Mouse (Mus musculus): Measurements from ENCODE around the gene Med29.
A peak's percentile ranks its signal among the peaks of the same experiment; 100 is the strongest.

The Med29 gene

DNA sequence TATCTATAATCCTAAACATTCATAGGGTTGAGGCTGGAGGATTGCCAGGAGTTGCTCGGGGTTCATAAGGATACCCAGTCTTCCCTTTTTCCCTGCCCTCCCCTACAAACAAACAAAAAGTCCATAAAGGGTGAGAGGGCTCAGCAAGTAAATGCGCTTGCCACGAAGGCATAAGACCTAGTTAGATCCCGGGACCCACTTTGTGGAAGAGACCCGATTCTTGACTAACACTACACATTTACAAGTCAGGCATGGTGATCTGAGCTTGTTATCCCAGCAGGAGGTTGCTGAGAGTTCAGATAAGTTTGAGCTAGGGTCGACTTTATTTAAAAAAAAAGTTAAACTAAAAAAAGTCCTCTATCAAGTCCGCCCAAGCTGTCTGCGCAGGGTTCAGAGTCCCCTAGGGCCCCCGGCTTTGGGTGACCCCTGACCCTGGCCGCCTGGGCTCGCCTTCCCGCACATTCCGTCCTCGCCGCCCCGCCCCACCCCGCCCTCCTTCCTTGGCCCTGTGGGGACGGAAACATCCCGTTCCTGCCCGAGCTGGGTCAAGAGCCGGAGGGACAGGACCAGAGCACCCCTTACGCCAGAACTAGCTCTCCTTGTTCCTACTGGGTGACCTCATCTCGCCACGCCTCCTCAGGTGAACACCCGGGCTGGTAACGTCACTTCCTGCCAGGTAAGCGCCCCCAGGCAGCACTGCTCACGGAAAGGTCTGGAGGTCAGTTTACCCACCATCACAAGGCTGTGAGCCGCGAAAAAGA lies 16.3 kb downstream of the Med29 start:
- DNase-seq (ENCODE audit: low read depth, low spot score) = no peak

- peak; percentile 58 for DNase-seq (ENCODE audit: low read depth, low spot score)
These were observed 17.2 kb downstream of the Med29 start for GRCm38 (mm10) chr7:28375176-28375921.

DNA sequence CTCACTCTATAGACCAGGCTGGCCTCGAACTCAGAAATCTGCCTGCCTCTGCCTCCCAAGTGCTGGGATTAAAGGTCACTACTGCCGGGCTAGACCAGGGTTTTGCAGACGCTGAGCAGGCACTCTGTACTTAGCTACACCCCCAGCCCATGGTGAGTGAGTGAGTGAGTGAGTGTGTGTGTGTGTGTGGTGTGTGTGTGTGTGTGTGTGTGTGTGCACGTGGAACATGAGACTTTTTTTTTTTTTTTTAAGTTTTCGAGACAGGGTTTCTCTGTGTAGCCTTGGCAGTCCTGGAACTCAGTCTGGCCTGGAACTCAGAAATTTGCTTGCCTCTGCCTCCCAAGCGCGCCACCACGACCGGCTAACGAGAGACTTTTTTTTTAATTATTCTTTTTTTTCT lies 17.9 kb downstream of the Med29 start:
- no peak for DNase-seq (ENCODE audit: low read depth, low spot score)

DNA sequence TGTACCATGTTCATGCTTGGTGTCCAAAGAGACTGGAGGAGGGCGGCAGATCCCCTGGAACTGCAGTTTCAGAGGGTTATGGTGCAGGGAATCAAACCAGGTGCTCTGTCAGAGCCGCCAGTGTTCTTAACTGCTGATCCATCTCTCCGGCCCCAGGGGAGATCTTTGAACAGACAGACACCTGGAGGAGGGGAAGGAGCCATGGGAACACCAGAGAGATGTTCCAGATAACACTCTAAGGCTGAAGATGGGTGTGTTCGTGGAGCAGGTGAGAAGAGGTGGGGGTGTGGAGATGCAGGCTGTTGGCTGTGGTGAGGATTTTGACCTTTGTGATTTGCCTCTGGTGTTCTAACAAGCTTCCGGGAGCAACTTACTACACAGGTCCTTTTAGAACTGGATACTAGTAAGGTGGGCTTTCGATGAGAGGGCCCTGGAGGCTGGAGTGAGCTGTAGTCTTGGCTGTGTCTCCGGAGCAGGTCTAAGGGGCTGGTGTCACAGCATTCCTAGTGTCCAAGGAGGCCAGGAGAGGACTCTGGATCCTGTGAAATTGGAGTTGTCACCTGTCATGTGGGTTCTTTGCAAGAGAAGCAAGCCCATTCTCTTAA lies 18.5 kb downstream of the Med29 start:
- no peak for DNase-seq (ENCODE audit: low read depth, low spot score)

DNA sequence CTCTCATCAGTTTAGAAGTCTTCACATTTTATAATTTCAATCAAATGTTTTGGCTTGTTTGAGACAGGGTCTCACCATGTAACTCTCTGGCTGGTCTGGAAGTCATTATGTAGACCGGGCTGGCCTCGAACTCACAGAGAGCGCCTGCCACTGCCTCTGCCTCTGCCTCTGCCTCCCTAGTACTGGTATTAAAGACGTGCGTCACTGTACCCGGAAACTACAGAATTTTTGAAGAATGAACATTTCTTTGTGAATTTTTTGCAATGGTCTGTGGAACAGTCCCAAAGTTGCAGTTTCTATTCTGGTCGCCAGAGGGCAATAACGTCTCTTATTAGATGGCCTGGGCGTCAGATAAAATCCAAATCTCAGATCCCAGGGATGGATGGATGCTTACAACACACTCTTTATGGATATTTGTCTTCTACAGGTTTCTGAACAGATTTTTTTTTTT lies 19.4 kb downstream of the Med29 start:
- peak; percentile 77 for DNase-seq (ENCODE audit: low read depth, low spot score)

- peak; percentile 91 for DNase-seq (ENCODE audit: low read depth, low spot score)
These were observed 20.0 kb downstream of the Med29 start, which contains the start of gene Plekhg2 for GRCm38 (mm10) chr7:28372251-28373108. Plekhg2 (minus strand) TSS chr7:28372599.

DNA sequence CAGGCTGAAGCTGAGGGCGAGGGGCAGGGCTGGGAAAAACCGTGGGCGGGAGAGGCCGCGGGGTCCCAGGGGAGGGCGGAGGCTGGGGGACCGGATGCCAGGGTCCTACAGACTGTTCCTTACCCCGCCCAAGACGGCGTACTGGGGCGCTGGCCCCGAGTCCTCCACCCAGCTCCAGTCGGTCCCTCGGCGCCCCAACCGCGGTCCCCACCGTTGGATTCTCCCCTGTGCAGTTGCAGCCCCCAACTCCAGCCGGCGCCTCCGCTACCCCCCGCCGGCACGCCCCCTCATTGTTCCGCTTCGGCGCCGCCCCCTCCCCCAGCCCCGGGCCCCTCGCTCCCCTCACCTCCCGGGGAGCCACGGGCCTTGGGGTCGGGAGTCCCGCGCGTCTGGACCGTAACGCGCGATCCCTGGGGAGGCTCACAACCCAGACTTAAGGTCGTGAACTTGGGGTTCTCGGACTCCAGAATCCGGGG lies 21.0 kb downstream of the Med29 start:
- no peak for DNase-seq (ENCODE audit: low read depth, low spot score)

DNA sequence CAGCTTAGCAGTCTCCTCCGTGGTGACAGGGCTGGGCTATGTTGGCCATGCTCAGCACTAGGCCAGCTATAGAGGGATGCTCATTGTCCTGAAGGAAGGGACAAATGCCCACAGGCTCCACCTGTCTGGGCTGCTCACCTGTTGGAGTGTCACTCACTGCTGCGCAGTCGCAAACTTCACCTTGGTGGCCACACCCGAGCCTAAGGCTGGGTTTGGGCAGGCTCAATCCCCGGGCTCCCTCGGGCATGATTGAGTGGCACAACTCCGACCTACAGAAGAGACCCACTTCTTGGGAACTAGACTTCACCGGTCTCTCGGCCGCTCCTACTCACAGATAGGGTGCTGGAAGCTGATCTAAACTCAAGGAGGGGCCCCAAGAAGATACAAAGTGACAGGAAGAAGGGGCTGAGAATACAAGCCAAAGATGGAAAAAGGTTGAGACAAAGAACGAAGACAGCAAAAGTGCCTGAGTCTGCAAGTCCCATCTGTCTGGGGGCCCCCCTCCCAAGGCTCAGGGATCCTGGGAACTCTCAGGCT lies 21.5 kb downstream of the Med29 start:
- DNase-seq (ENCODE audit: low read depth, low spot score) = no peak

- DNase-seq (ENCODE audit: low read depth, low spot score) = no peak
These were observed 22.5 kb downstream of the Med29 start for GRCm38 (mm10) chr7:28370051-28370450.

GRCm38 (mm10) chr7:28368276-28368920 lies 24.1 kb downstream of the Med29 start:
- no peak for DNase-seq (ENCODE audit: low read depth, low spot score)

- no peak for DNase-seq (ENCODE audit: low read depth, low spot score)
These were observed 24.7 kb downstream of the Med29 start for GRCm38 (mm10) chr7:28367663-28368275.

DNA sequence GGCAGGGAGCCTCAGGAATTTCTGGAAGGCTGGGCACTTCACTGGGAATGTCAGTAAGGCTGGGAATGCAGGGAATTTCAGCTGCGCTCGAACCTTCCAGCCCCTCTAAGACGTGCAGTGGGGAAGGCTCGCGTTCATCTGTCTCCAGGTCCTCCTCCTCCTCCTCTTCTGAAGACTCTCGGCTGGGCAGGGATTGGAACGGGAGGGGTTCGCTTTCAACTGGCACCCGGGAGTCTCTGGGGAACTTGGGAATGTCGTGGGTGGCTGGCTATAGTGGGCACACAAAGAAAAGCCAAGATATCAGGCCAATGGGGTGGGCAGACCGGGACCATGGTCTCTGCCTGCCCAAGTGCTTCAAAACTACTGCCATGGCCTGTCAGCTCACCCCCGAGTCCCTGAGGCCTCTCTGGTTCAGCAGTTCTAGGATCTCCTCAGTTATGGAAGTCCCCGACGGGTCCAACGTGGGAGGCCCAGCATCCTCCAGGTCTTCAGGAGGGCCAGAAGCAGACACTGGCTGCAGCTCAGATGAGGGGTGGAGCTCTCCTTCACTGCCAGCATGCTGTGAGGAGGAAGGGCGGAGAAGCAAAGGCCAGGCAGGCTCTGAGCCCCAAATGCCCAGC lies 30.0 kb downstream of the Med29 start:
- no peak for DNase-seq (ENCODE audit: low read depth, low spot score)

- DNase-seq (ENCODE audit: low read depth, low spot score) = no peak
These were observed 30.7 kb downstream of the Med29 start for GRCm38 (mm10) chr7:28361647-28362341.

DNA sequence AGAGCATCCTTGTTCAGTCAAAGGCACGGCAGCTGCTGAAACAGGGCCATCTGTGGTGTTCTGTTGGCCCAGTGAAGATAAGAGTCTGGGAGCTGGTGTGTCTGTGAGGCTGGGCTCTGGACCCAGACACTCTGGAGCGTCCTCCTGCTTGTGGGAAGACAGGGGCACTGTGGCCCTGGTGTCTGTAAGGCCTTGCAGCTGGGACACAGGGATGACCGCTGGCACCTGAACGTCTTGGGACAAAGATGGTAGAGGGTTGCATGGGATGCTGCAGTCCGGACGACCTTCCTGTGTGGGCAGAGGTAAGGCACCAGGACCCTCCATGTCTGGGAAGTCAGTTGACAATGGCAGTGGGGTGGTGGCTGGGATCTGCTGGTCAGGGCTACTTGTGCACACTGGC lies 32.2 kb downstream of the Med29 start:
- no peak for DNase-seq (ENCODE audit: low read depth, low spot score)

- DNase-seq (ENCODE audit: low read depth, low spot score) = no peak
These were observed 32.7 kb downstream of the Med29 start for GRCm38 (mm10) chr7:28359854-28360253.

GRCm38 (mm10) chr7:28358431-28358830 lies 34.1 kb downstream of the Med29 start:
- DNase-seq (ENCODE audit: low read depth, low spot score) = no peak

DNA sequence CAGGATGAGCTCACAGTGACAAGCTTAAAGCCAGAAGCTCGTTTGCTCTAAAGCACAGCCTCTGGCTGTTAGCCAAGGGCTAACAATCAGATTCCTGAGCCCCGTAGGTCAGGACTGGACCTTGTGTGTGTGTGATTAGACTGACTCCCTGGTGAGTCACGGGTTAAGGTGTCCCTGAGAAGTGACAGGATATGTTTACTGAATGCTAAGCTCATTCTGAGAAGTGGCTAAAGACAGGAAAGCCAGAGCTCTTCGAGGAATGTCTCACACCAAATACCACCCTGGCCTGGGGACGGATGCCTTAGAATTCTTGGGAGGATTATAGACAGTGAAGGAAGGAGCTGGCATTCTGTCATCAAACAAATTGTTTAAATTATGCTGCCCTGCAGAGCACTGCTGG lies 34.5 kb downstream of the Med29 start:
- no peak for DNase-seq (ENCODE audit: low read depth, low spot score)

DNA sequence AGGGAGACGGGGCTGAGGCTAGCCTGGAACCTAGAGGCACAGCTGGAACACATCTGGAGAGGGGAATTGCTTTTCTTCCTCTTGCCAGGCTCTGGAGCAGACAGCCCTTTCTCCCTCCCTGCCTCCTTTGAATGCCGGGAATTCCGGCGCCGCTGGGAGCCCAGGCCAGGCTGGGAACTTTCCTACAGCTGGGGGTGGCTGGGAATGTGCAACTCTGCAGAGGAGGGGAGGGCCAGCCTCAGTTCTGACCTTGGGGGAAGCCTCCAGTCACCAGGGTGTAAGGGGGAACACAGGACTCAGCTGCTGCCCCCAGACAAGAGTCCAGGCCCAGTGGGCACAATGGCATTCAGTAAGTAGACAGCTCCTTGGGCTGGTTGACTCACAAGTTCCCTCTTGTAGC lies 35.5 kb downstream of the Med29 start:
- no peak for DNase-seq (ENCODE audit: low read depth, low spot score)

DNA sequence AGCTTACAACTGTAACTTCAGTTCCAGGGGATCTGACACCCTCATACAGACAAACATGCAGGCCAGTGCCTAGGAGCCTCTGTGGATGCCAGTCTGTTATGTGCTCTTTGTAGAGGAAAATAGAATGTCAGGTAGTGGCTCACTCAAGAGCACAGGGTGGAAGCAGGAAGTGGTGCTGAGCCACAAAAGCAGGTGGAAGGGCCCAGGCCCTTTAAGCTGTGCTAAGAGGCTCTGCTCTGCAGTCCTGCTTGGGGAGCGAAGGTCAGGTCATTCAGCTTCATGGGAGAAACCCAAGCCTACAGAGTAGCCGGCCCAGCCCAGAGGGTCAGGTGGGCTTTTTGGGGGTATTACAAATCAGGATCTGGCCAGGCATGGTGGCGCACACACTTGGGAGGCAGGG lies 37.3 kb downstream of the Med29 start:
- no peak for DNase-seq (ENCODE audit: low read depth, low spot score)

Measured in telencephalon, adult 2 months (tissue).